Mouse (Mus musculus) kidney, embryonic 14.5 days (tissue): ENCODE measurements around the gene Zkscan8. TPM values are rescaled to one million over a fixed set of nuclear protein-coding genes. Genes with fewer than 3 reads are reported as not detected.
A peak's percentile ranks its signal among the peaks of the same experiment; 100 is the strongest.
"Not testable (repeated sequence)": the region's sequence is repeated elsewhere in the genome, so short reads cannot be mapped to it uniquely, and the experiment has no call there.

Experiments
- ATAC-seq: fragments of 200-750 bp; cut with Nextera tagmentation; 2 replicates; pipeline ENCODE4 v1.8.0; 2017; ENCODE audit warnings: moderate number of reproducible peaks, mild to moderate bottlenecking, moderate TSS enrichment, moderate library complexity; ENCODE audit not compliant: low FRiP score, low TSS enrichment
- H3K27ac ChIP-seq: fragments of 300-500 bp; sonication (generic); 2 replicates; pipeline ENCODE4 v1.5.1; 2014; ENCODE audit warnings: low read depth, mild to moderate bottlenecking, low read length, moderate library complexity, mixed read lengths
- H3K27me3 ChIP-seq: fragments of 300-500 bp; sonication (generic); 2 replicates; pipeline ENCODE4 v1.6.1; 2014; ENCODE audit warnings: mild to moderate bottlenecking, low read length; ENCODE audit not compliant: control insufficient read depth, insufficient read depth
- H3K36me3 ChIP-seq: fragments of 300-500 bp; sonication (generic); 2 replicates; pipeline ENCODE4 v1.6.1; 2014; ENCODE audit warnings: low read length, mixed read lengths; ENCODE audit not compliant: control insufficient read depth, insufficient read depth
- H3K4me1 ChIP-seq: fragments of 300-500 bp; sonication (generic); 2 replicates; pipeline ENCODE4 v1.6.1; 2014; ENCODE audit warnings: low read length, mixed read lengths; ENCODE audit not compliant: control insufficient read depth, insufficient read depth
- H3K4me2 ChIP-seq: fragments of 300-500 bp; sonication (generic); replicated peaks from 2 replicates; pipeline ENCODE4 v1.6.1; 2014; ENCODE audit warnings: low read depth, mild to moderate bottlenecking, low read length
- H3K4me3 ChIP-seq: fragments of 300-500 bp; sonication (generic); 2 replicates; pipeline ENCODE4 v1.5.1; 2014; ENCODE audit warnings: mild to moderate bottlenecking, low read length
- H3K9ac ChIP-seq: fragments of 300-500 bp; sonication (generic); 2 replicates; pipeline ENCODE4 v1.6.1; 2014; ENCODE audit warnings: low read depth, mild to moderate bottlenecking, low read length, moderate library complexity
- H3K9me3 ChIP-seq: fragments of 300-500 bp; sonication (generic); 2 replicates; pipeline ENCODE4 v1.6.1; 2016; ENCODE audit warnings: low read length; ENCODE audit not compliant: control insufficient read depth
- WGBS: fragments of 180-500 bp; shearing (Covaris S2); extraction: QIAGEN DNeasy Blood & Tissue Kit; methylation state at CpG from one replicate; pipeline ENCODE4 v1.1.7; 2014; 5-methylcytosine and 5-hydroxymethylcytosine counted together
- polyA plus RNA-seq: library from polyadenylated mRNA; unstranded; fragments of >200 nt; fragmentation: Nextera tagmentation; extraction: Ambion mirVana; gene quantifications from 2 replicates; pipeline ENCODE4 v1.2.1, GENCODE M21; 2014

Zkscan8 gene
- polyA plus RNA-seq: 7.3 and 11.8 TPM in 2 replicates

- H3K9me3 ChIP-seq: no peaks in the 10 kb centered on the region
- peaks cover 13% of the 10 kb centered on the region for H3K36me3 ChIP-seq
- peak within 1 kb of the TSS; percentile 96 for H3K9ac ChIP-seq
- H3K4me1 ChIP-seq: no peaks in the 10 kb centered on the region
- no peaks in the 10 kb centered on the region for H3K27me3 ChIP-seq
- peak within 1 kb of the TSS; percentile 94 for H3K27ac ChIP-seq
- H3K4me3 ChIP-seq: peak within 1 kb of the TSS; percentile 79
- under 1% methylated on average over 39 of the region's 39 CpGs for WGBS
- ATAC-seq: peak; percentile 99
- peak within 1 kb of the TSS; percentile 59 for H3K4me2 ChIP-seq
These were observed at the start of gene Zkscan8 for GRCm38 (mm10) chr13:21530781-21531201. Zkscan8 (minus strand) TSS chr13:21531120.

- no peaks in the 10 kb centered on the region for H3K9me3 ChIP-seq
- no peak within 1 kb of the TSS for H3K4me2 ChIP-seq
- H3K9ac ChIP-seq: no peak within 1 kb of the TSS
- 72% methylated on average over 1 of the region's 1 CpGs for WGBS
- ATAC-seq: no peak
- H3K4me3 ChIP-seq: no peak within 1 kb of the TSS
- no peaks in the 10 kb centered on the region for H3K4me1 ChIP-seq
- no peaks in the 10 kb centered on the region for H3K27me3 ChIP-seq
- no peak within 1 kb of the TSS for H3K27ac ChIP-seq
- H3K36me3 ChIP-seq: no peaks in the 10 kb centered on the region
These were observed 28.9 kb upstream of the Zkscan8 start, which contains the start of gene Olfr1535 for GRCm38 (mm10) chr13:21559793-21560192. Olfr1535 (minus strand) TSS chr13:21559893.

DNA sequence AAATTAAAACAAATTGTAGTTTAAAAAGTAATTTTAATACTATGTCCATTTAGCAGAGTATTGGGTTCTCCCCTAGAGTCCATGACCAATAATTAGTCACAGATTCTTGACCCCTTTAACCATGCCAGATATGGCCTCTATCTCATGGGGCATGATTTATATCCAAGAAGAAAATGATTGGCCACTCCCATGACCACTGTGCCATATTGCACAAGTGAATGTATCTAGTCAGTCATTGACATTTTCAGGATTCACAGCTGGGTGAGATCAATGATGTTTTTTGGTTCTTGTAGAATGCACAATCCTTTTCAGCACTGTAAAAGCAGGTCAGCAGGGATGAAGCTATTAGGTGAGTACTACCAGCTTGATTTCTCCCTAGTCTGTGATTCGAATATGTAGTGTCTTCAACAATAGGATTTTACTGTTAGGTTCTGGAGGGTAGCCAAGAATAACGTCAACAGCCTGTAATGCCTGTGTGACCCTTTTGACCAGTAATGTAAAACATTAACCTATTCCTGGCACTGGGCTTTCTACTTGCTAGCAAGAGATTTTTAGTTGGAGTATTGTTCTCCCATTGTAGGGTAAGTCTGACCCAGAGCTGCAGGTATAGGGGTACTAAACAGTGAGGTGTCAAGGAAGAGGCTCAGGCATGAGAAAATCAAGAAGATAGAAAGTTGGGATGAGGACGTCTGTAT is 19.6 kb upstream of the Zkscan8 start:
- Histone ChIP-seq H3K4me1 (no peaks in the 10 kb centered on the region), H3K27me3 (no peaks in the 10 kb centered on the region), H3K9ac (no peak overlapping the region), H3K9me3 (no peaks in the 10 kb centered on the region), H3K4me2 (no peak overlapping the region), H3K4me3 (no peak overlapping the region), H3K27ac (no peak overlapping the region), H3K36me3 (no peaks in the 10 kb centered on the region)
- no peak for ATAC-seq
- 35% methylated on average over 3 of the region's 3 CpGs for WGBS

DNA sequence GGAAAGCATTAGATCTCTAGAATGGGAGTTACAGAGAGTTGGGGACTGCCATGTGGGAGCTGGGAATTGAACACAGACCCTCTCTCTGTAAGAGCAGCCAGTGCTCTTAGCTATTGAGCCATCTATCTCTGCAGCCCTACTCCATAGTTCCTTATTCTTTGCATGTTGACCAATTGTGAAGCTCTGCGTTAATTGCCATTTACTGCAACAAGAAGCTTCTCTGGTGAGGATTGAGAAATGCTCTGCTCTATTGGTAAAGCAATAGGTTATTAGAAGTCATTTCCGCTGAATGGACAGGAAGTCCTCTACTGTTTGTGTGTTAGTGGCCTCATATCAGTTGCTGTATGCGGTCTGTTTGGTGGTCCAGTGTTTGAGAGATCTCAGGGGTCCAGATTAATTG is 18.6 kb upstream of the Zkscan8 start:
- H3K27ac ChIP-seq: no peak overlapping the region
- no peak overlapping the region for H3K4me2 ChIP-seq
- no peaks in the 10 kb centered on the region for H3K4me1 ChIP-seq
- WGBS: 93% methylated on average over 3 of the region's 3 CpGs
- H3K36me3 ChIP-seq: no peaks in the 10 kb centered on the region
- no peak overlapping the region for H3K4me3 ChIP-seq
- no peaks in the 10 kb centered on the region for H3K9me3 ChIP-seq
- H3K9ac ChIP-seq: no peak overlapping the region
- H3K27me3 ChIP-seq: no peaks in the 10 kb centered on the region
- no peak for ATAC-seq

DNA sequence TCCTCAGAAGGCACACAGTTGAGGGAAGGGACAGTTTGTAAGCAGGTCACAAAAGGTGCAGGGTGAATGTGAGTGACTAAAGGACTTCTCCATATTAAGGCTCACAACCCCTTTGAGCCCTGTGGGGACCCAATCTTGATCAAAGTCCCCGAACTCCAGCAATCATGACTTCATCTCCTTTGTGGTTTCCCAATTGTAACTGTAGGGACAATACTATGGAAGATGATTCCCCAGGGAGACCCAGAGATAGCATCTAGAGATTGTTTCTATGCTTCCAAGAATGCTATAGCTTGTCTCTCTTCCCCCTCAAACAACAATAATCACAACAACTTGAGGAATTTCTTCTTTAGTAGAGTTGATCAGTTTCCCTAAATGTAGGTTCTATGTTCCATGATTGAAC is 11.8 kb upstream of the Zkscan8 start, which contains the start of gene Olfr1366:
Gene Olfr1366 (minus strand): TSS at position 101 of the 400 bp plus-strand sequence.
- no peak within 1 kb of the TSS for H3K9ac ChIP-seq
- no peak for ATAC-seq
- H3K27me3 ChIP-seq: no peaks in the 10 kb centered on the region
- H3K4me2 ChIP-seq: no peak within 1 kb of the TSS
- WGBS: 68% methylated on average over 1 of the region's 1 CpGs
- no peaks in the 10 kb centered on the region for H3K4me1 ChIP-seq
- H3K27ac ChIP-seq: no peak within 1 kb of the TSS
- H3K4me3 ChIP-seq: no peak within 1 kb of the TSS
- no peaks in the 10 kb centered on the region for H3K36me3 ChIP-seq
- no peaks in the 10 kb centered on the region for H3K9me3 ChIP-seq

GRCm38 (mm10) chr13:21530136-21530535 is 784 bp downstream of the Zkscan8 start:
- peak overlapping the region; percentile 44; the same call in 1 of the 2 replicates for H3K9ac ChIP-seq
- H3K4me3 ChIP-seq: peak overlapping the region; percentile 79
- no peaks in the 10 kb centered on the region for H3K4me1 ChIP-seq
- no peak for ATAC-seq
- no peaks in the 10 kb centered on the region for H3K9me3 ChIP-seq
- H3K4me2 ChIP-seq: peak overlapping the region; percentile 59
- 43% methylated on average over 7 of the region's 7 CpGs for WGBS
- peaks cover 18% of the 10 kb centered on the region for H3K36me3 ChIP-seq
- H3K27ac ChIP-seq: no peak overlapping the region
- H3K27me3 ChIP-seq: no peaks in the 10 kb centered on the region

DNA sequence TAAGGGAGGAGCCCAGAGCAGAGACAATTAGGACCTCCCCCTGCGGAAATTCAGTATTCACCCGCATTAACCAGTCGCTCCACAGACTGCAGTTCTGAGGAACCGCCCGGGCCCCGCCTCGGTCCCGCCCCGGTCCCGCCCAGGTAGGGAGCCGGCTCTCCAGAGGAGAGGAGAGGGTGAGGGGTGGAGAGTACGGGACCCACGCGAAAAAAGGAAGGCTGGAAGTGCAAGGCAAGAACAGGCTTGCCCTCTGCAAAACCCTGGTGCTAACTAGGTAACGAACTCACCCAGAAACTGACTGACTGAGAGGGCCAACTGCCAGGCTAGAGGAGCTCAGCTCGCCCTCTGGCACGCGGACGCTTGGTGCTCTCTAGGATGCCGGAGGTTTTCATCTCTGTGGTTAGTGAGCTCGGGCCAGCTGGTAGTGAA is 24.7 kb downstream of the Zkscan8 start:
- H3K9me3 ChIP-seq: no peaks in the 10 kb centered on the region
- no peaks in the 10 kb centered on the region for H3K36me3 ChIP-seq
- peak overlapping the region; percentile 53 for H3K9ac ChIP-seq
- peak overlapping the region; percentile 10; the same call in 1 of the 2 replicates for H3K27ac ChIP-seq
- peak; percentile 100 for ATAC-seq
- H3K4me1 ChIP-seq: no peaks in the 10 kb centered on the region
- H3K4me3 ChIP-seq: peak overlapping the region; percentile 58
- H3K4me2 ChIP-seq: peak overlapping the region; percentile 51
- H3K27me3 ChIP-seq: no peaks in the 10 kb centered on the region
- WGBS: under 1% methylated on average over 21 of the region's 21 CpGs

GRCm38 (mm10) chr13:21502296-21502695 is 28.6 kb downstream of the Zkscan8 start:
- Histone ChIP-seq H3K4me1 (no peaks in the 10 kb centered on the region), H3K4me3 (no peak overlapping the region), H3K27ac (no peak overlapping the region), H3K36me3 (no peaks in the 10 kb centered on the region), H3K27me3 (no peaks in the 10 kb centered on the region), H3K4me2 (no peak overlapping the region), H3K9me3 (no peaks in the 10 kb centered on the region), H3K9ac (no peak overlapping the region)
- 81% methylated on average over 5 of the region's 5 CpGs for WGBS
- no peak for ATAC-seq

DNA sequence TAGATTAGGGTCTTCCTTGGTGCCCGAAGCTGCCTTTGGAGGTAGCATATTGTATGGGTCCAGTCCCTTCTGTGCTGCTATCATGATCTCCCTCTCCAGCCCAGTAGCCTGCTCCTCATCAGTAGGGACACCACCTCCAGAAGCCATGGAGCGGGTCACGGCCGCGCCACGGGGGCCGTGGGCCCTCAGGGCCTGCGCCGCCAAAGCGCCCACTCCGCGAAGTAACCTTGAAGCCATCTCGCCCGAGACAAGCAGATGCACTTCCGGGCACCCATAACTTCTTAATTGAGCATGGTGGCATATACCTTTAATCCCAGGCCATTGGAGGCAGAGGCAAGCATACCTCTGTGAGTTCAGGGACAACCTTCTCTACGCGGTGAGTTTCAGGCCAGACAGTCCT is 29.7 kb downstream of the Zkscan8 start, which contains the start of gene Gm11273:
Gene Gm11273 (minus strand): TSS at position 237 of the 400 bp plus-strand sequence.
- H3K9me3 ChIP-seq, ATAC-seq: not testable (repeated sequence)
- 97% methylated on average over 17 of the region's 17 CpGs for WGBS

More for the DNA sequence above, 29.7 kb downstream of the Zkscan8 start, which contains the start of gene Gm11273:
- not testable (repeated sequence) for H3K27me3 ChIP-seq, H3K27ac ChIP-seq, H3K4me1 ChIP-seq, H3K9ac ChIP-seq, H3K4me3 ChIP-seq, H3K4me2 ChIP-seq, H3K36me3 ChIP-seq
